Mouse (Mus musculus) liver, adult (tissue): ENCODE data around the gene Borcs6.
A peak's percentile ranks its signal among the peaks of the same experiment; 100 is the strongest.

Experiments used
- GATA4 ChIP-seq: IDR thresholded peaks from 2 replicates; pipeline ENCODE4 v1.6.1; 2014; ENCODE audit warnings: mild to moderate bottlenecking, low read length; ENCODE audit not compliant: insufficient replicate concordance

Borcs6 gene

DNA sequence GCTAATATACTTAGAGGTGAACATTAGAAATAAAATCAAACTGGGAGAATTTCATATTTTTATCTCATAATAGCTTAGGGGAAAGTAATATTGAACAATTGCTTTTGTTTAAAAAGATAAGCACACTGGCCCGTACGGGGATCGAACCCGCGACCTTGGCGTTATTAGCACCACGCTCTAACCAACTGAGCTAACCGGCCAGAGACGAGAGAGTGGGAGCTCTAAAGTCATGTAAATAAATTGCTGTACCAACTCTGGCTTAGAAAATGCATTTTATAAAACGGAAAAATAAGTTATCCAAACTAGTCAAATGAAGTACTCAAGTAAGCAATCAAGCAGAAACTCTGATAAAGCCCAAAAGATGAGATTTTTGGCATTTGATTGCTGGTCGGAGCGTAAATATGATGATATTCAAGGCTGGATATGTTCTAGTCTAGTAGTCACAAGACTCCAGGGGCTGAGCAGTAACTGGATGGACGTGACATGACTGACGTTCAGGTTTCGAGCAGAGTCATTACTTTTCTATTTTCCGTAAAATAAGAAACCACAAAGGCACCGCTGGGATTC is 2.8 kb downstream of the Borcs6 start:
- TF ChIP-seq GATA4: peak; percentile 77; the same call in 1 of the 2 replicates

DNA sequence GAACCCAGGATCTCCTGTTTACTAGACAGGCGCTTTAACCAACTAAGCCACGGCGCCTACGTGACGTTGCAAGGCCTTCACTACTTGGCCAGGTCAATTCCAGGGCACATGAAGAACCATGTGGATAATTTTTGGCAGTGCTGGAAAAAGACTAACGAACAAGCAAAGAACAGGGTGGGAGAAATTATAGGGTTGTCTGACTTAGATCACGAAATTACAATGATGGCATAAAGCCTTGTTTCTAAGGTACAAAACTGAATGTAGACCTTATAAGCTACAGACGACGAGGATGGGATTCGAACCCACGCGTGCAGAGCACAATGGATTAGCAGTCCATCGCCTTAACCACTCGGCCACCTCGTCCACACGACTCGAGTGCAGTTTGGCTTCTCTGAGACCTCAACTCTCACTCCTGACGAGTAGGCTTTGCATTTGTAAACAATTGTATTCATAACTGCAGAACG is 3.3 kb downstream of the Borcs6 start:
- peak; percentile 52; the same call in 1 of the 2 replicates for TF ChIP-seq GATA4

DNA sequence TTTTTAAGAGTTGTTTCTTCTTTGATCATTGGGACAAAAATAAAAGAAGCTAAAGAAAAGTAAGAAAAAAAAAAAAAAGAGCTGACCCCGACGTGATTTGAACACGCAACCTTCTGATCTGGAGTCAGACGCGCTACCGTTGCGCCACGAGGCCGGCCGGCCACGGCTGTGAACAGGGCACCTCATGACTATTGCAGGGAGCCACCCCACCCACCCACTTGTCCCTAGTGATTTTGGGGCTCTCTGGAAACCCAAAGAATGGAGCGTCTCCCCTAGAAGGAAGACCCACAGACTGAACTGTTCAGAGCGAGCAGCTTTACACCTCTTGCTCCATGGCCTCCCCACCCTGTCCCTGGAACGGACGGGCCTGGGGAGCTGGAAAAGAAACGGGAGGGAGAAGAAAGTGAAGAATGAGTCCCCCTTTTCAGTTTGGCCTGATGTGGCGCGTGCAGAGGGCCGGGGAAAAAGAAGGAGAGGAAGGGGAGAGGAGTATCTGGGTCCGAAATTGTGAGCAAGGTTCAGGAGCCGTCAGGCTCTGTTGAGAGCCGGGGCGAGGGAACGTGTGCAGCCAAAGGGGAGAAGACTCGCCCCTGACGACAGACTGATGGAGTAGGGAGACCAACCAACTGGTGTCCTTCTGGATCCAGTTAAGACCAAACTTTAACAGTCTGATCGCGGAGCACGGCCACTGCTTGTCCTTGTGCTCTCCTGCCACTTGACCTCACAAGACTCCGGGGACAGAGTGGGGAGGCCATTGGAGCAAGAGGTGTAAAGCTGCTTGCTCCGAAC is 4.1 kb downstream of the Borcs6 start:
- no peak; the same call in 1 of the 2 replicates for TF ChIP-seq GATA4

DNA sequence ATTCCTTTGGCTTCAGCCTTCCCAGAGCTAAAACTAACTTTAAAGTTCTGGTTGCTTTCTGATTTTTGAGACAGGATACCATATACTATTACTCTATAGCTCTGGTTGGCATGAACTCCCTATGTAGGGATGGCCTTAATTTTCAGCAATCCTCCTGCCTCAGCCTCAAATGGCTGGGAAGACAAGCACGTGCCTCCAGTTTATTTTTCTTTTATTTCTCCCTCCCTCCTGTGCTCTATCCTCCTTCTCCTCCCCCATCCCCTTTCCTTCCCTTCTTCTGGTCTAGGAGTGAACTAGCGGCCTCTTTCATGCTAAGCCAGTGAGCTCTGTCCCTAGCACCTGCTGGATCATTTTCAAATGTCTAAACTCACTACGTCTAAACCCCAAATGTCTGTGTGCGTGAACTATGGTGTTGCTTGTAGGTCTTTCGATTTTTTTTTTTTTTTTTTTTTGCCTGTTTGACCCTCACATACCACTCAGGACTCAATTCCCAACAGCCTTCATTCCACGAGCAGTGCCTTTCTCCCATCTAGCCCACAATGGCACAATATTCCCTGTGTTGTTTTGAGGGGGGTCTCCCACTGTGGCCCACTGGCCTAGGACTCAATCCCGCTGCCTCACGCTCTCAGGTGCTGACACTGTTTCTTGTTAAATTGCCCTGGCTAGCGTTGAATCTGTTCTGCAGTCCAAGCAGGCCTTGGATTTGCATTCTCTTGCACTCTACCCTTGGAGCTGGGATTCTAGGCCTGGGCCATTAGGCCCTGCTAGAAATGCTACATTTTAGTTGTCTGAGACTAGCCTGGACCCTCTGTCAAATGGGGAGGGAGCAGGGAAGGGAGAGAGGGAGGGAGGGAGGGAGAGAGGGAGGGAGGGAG is 5.0 kb downstream of the Borcs6 start:
- no peak for TF ChIP-seq GATA4

DNA sequence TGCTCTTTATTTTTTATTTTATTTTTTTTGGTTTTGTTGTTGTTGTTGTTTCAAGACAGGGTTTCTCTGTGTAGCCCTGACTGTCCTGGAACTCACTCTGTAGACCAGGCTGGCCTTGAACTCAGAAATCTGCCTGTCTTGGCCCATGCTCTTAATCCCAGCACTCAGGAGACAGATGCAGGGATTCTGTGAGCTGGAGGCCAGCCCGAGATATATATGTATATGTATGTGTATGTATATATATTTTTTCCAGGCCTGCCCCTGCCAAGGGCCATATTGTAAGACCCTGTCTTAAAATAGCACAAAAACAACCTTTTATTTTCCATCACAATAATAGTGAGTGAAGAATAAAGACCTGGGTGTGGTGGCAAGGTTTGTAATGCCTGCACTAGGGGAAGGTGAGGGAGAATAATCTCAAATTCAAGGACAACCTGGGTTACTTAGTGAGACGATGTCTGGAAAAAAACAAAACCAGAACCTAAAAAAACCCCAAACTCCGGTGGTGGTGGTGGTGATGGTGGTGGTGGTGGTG is 5.9 kb downstream of the Borcs6 start:
- TF ChIP-seq GATA4: no peak

DNA sequence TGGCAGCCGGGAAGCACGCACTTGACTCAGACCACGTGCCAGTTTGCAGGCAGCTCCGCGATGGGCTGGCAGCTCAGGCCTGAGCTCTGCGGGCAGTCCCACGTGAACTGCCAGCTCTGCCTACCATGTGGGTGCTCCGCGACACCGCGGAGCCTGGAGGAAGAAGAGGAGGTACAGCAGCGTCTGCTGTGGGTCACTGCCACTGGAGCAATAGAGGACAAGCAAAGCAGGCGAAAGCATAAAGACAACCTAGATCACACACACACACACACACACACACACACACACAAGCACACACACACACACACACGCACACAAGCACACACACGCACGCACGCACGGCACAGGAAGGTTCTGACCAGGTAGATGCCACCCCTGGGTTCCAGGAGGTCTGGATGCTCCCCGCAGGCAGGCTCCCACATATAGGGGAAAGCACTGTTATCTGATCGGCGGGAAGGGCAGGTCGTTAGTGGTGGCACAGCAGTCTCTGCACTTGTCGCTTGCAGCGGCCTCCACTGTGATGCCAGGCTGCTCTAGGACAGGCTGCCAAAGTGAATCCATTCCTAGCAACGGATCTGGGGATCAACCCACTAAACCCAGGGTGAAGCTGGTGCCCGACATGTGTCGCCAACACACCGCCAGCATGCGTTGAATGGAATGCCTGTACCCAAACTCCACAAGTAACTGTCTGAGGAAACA is 6.8 kb downstream of the Borcs6 start:
- TF ChIP-seq GATA4: 0 out of 2 replicates have a peak, but pooled peaks have one; percentile 15

DNA sequence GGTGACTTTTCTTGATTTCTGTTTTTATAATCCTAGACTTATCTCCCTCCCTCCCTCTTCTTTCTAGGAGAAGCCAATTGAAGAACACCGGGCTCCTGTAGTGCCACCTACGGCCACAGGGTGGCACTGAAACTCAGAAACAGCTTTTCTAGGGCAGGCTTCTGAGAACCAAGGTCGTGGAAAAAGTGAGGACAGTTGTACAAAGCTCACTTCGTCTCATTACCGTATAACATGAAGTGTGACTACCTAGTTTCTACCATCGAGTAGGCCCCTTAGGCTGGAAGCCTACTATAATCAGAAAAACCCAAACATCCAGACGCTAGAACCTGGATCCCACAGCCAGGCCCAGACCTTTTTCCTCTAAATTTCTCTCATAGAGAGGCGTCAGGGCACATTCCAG is 7.4 kb downstream of the Borcs6 start:
- no peak for TF ChIP-seq GATA4

DNA sequence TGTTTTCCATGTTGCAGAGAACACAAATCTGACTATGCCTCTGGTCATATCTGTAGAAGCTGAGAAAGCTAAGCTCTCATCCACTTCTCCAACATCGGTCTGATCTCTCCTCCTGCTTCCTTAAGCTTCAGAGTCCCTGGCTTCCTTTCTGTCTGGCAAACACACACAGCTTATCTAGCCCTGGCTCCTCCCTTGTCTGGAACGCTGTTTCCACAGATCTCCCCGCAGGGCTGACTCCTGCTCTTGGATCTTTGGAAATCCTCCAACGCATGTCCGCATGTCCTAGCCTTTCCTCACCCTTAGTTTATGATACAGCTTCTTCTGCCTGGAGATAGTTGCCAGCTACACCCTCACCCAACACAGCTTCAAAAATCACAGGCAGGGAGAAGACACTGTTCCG is 8.1 kb downstream of the Borcs6 start:
- TF ChIP-seq GATA4: peak; percentile 82; the same call in 1 of the 2 replicates

DNA sequence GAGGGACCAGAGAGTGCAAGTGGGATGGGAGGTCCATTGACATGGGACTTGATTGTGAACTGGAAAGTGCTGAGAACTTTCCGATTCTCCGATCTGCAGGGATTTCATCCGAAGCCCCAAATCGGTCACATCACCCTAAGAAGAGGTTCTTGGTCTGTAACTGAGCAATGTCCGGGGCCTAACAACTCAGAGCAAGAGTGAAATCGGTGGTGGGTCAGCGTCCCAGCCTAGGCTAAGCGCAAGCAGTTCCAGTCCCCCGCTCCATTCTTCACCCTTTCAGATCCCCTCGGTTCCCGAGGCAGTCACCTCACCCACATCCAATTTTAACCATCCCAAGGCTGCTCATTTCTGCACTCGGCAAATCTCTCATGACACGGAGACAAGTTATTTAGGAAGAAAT is 10.6 kb downstream of the Borcs6 start:
- no peak for TF ChIP-seq GATA4

DNA sequence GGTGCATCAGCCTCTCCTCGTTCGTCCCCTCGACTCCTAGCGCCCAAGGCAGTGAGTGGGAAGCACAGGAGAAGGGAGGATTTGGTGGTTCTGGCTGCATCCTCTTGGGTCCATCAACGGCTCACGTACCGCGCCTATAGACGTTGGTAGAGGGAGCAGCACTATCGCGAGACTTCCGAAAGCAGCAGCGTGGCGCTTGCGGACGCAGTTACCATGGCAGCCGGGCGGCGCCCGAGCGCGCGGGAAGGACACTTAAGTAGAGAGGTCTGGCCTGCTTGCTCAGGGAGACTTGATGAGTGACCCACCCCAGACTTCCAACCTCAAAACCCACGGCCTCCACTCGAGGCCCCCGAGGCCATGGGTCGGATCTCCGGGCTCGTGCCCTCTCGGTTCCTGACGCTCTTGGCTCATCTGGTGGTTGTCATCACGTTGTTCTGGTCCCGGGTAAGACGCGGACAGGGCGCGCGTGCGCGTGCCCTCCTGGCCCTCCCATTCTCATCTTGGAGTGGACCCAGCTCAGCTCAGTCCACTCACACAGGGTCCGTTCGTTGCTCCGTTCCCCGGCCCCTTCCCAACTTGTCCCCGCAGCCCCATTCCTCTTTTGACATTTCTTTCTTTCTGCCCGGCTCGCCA is 11.2 kb downstream of the Borcs6 start, which contains the start of gene Tmem107:
TSS of gene Tmem107 (plus strand) at position 217 of the 633 bp plus-strand sequence.
- TF ChIP-seq GATA4: no peak

DNA sequence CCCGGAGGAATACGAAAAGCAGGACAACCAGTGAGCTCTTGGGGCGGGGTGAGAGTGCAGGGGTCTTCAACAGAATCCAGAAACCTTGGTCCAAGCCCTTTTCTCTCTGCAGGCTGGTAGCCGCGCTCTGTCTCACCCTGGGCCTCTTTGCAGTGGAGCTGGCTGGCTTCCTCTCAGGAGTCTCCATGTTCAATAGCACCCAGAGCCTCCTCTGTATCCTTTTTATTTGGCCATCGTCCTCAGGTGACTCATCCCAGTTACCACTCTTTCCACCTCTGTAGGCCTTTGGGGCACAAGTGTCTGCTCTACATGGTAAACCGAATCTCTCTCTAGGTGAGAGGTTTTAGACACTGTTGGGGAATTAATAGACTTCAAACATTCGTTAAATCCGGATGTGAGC is 11.7 kb downstream of the Borcs6 start:
- no peak for TF ChIP-seq GATA4

DNA sequence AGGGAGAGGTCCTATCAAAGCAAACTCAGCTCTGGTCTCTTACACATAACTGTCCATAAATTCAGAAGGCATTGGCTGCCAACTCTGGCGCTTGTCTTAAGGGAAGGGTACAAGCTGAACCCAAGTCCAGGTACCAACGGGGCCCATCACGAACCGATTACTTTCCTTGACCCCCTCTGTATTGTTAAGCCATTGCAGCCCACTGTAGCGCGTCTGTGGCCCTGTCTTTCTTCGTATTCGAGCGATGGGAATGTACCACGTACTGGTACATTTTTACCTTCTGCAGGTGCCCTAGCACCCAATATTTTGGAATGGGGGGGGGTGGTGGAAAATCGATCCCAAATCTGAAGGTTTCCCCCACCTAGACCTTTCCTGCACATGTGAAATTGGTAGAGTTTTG is 12.7 kb downstream of the Borcs6 start:
- TF ChIP-seq GATA4: no peak

DNA sequence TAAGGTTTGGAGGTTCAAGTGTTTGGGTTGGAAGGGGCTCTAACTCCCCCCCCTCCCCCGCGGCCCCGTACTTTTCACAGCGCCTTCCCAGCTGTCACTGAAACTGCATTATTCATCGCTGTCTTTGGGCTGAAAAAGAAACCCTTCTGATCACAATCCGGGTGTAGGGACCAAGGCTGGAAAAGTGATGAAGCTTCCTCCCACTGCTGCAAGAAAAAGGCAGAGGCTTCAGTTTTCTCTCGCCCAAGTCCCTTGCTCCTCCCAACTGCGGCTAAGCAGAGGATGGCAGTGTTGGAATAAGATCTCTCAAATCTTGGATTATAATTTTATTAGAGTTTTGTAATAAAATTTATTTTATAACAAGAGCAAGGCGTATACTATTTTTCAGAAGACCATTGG is 13.1 kb downstream of the Borcs6 start:
- no peak for TF ChIP-seq GATA4

DNA sequence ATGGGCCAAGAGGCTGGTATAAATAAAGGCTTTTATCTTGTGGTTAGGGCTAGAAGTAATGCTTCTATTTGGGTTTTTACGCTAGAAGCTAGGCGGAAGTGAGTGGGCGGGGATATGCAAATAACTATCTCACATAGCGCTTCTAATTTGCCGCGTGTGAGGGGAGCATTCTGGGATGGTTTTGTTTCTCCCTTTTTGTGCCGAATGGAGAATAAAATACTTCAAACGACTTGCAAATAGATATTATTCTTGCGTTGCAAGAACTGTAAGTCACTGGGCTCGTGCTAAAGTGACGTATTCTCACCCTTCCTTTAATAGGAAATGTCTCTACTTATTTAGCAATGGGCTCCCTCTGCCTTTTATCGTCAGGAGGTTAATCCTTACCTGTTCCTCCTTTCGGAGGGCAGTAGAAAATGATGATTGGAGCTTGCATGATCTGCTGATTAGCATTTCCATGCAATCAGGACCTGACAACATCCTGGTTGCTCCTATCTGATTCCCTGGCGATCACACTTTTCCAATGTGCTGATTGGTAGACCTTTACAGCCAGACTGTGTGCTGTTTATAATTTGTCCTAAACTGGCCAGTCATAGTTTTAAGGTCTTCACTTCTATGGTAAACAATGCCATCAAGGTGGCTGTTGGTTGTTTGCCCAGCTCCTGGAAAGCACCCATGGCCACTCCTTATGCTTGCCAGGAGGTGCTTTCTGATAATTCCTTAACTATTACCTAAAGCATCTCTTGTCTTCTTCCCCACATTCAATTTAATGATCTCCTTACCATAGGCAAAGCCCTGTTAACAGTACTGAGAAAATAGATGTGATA is 13.8 kb downstream of the Borcs6 start:
- peak; percentile 82 for TF ChIP-seq GATA4
